Mouse (Mus musculus): ENCODE results near the gene Apol11b. TPM values are rescaled to one million over a fixed set of nuclear protein-coding genes. Genes with fewer than 3 reads are reported as not detected.
"Not testable (repeated sequence)": the region's sequence is repeated elsewhere in the genome, so short reads cannot be mapped to it uniquely, and the experiment has no call there.

Gene Apol11b
- total and polyA plus RNA-seq, 2 experiments, result 0.37 TPM; not detected in 1

GRCm38 (mm10) chr15:77628647-77629046 is 14.4 kb downstream of the Apol11b start:
- not testable (repeated sequence) for H3K27ac ChIP-seq (replicated peaks; ENCODE audit: insufficient read depth, low read depth, low read length); H3K36me3 ChIP-seq (ENCODE audit: control insufficient read depth, insufficient read depth, low read length); H3K27me3 ChIP-seq (ENCODE audit: control insufficient read depth, insufficient read depth, low read length); H3K9ac ChIP-seq (ENCODE audit: low read depth, low read length); H3K79me2 ChIP-seq (ENCODE audit: control insufficient read depth, insufficient read depth, low read length); H3K4me1 ChIP-seq (ENCODE audit: control insufficient read depth, insufficient read depth, low read length); H3K4me3 ChIP-seq (ENCODE audit: insufficient read depth, low read depth, low read length)
- peak; percentile 45 for DNase-seq (ENCODE audit: extremely low read depth, low read depth, low spot score)
- WGBS, result 46% methylated on average over 9 of the region's 9 CpGs
- TF ChIP-seq CTCF (IDR thresholded peaks at IDR 0.05; ENCODE audit: low read depth, low read length), result peak; percentile 65

GRCm38 (mm10) chr15:77626471-77626870 is 16.6 kb downstream of the Apol11b start:
- not testable (repeated sequence) for H3K36me3 ChIP-seq (ENCODE audit: control insufficient read depth, insufficient read depth, low read length); H3K4me1 ChIP-seq (ENCODE audit: control insufficient read depth, insufficient read depth, low read length); H3K27ac ChIP-seq (replicated peaks; ENCODE audit: insufficient read depth, low read depth, low read length); H3K4me3 ChIP-seq (ENCODE audit: insufficient read depth, low read depth, low read length); H3K27me3 ChIP-seq (ENCODE audit: control insufficient read depth, insufficient read depth, low read length); H3K9ac ChIP-seq (ENCODE audit: low read depth, low read length); H3K79me2 ChIP-seq (ENCODE audit: control insufficient read depth, insufficient read depth, low read length); DNase-seq (ENCODE audit: extremely low read depth, low read depth, low spot score)
- WGBS, result 69% methylated on average over 4 of the region's 4 CpGs

- TF ChIP-seq CTCF (IDR thresholded peaks at IDR 0.05; ENCODE audit: low read depth, low read length) (no peak), POLR2A (IDR thresholded peaks at IDR 0.05; ENCODE audit: extremely low read depth, insufficient read depth, low read length) (no peak)
- no peak overlapping the region for H3K27ac ChIP-seq (replicated peaks; ENCODE audit: insufficient read depth, low read depth, low read length)
- no peaks in the 10 kb centered on the region for H3K79me2 ChIP-seq (ENCODE audit: control insufficient read depth, insufficient read depth, low read length)
- no peaks in the 10 kb centered on the region for H3K36me3 ChIP-seq (ENCODE audit: control insufficient read depth, insufficient read depth, low read length)
- no peak overlapping the region for H3K4me3 ChIP-seq (ENCODE audit: insufficient read depth, low read depth, low read length)
- no peak for DNase-seq (ENCODE audit: extremely low read depth, low read depth, low spot score)
- H3K27me3 ChIP-seq (ENCODE audit: control insufficient read depth, insufficient read depth, low read length), result no peaks in the 10 kb centered on the region
- 100% methylated on average over 1 of the region's 1 CpGs for WGBS
- H3K9ac ChIP-seq (ENCODE audit: low read depth, low read length), result no peak overlapping the region
- no peaks in the 10 kb centered on the region; the same call in 1 of the 2 replicates for H3K4me1 ChIP-seq (ENCODE audit: control insufficient read depth, insufficient read depth, low read length)
Measured at GRCm38 (mm10) chr15:77624710-77625109, 18.4 kb downstream of the Apol11b start.

- no peak for TF ChIP-seq CTCF (IDR thresholded peaks at IDR 0.05; ENCODE audit: low read depth, low read length)
- TF ChIP-seq POLR2A (IDR thresholded peaks at IDR 0.05; ENCODE audit: extremely low read depth, insufficient read depth, low read length), result no peak
- Histone ChIP-seq H3K4me1 (ENCODE audit: control insufficient read depth, insufficient read depth, low read length) (no peaks in the 10 kb centered on the region; the same call in 1 of the 2 replicates), H3K27me3 (ENCODE audit: control insufficient read depth, insufficient read depth, low read length) (no peaks in the 10 kb centered on the region), H3K79me2 (ENCODE audit: control insufficient read depth, insufficient read depth, low read length) (no peaks in the 10 kb centered on the region), H3K9ac (ENCODE audit: low read depth, low read length) (no peak overlapping the region), H3K36me3 (ENCODE audit: control insufficient read depth, insufficient read depth, low read length) (no peaks in the 10 kb centered on the region), H3K4me3 (ENCODE audit: insufficient read depth, low read depth, low read length) (no peak overlapping the region), H3K27ac (replicated peaks; ENCODE audit: insufficient read depth, low read depth, low read length) (no peak overlapping the region)
- peak; percentile 37 for DNase-seq (ENCODE audit: extremely low read depth, low read depth, low spot score)
- 23% methylated on average over 3 of the region's 3 CpGs for WGBS
Measured at GRCm38 (mm10) chr15:77606069-77606468, 37.0 kb downstream of the Apol11b start.

- H3K79me2 ChIP-seq (ENCODE audit: control insufficient read depth, insufficient read depth, low read length), result no peaks in the 10 kb centered on the region
- H3K36me3 ChIP-seq (ENCODE audit: control insufficient read depth, insufficient read depth, low read length), result no peaks in the 10 kb centered on the region
- H3K27ac ChIP-seq (replicated peaks; ENCODE audit: insufficient read depth, low read depth, low read length), result peak within 1 kb of the TSS; percentile 39
- peaks cover 6% of the 10 kb centered on the region; the same call in 1 of the 2 replicates for H3K4me1 ChIP-seq (ENCODE audit: control insufficient read depth, insufficient read depth, low read length)
- TF ChIP-seq CTCF (IDR thresholded peaks at IDR 0.05; ENCODE audit: low read depth, low read length) (no peak), POLR2A (IDR thresholded peaks at IDR 0.05; ENCODE audit: extremely low read depth, insufficient read depth, low read length) (no peak)
- no peak within 1 kb of the TSS for H3K9ac ChIP-seq (ENCODE audit: low read depth, low read length)
- H3K4me3 ChIP-seq (ENCODE audit: insufficient read depth, low read depth, low read length), result no peak within 1 kb of the TSS
- no peaks in the 10 kb centered on the region for H3K27me3 ChIP-seq (ENCODE audit: control insufficient read depth, insufficient read depth, low read length)
- 100% methylated on average over 1 of the region's 1 CpGs for WGBS
- no peak for DNase-seq (ENCODE audit: extremely low read depth, low read depth, low spot score)
Measured at GRCm38 (mm10) chr15:77598958-77599357, 44.1 kb downstream of the Apol11b start, which contains the start of gene Gm36245. Gene Gm36245, plus strand, starts transcription at chr15:77599258.

GRCm38 (mm10) chr15:77598429-77598828 is 44.7 kb downstream of the Apol11b start:
- 30% methylated on average over 3 of the region's 3 CpGs for WGBS
- Histone ChIP-seq H3K4me3 (ENCODE audit: insufficient read depth, low read depth, low read length) (no peak overlapping the region), H3K27me3 (ENCODE audit: control insufficient read depth, insufficient read depth, low read length) (no peaks in the 10 kb centered on the region), H3K4me1 (ENCODE audit: control insufficient read depth, insufficient read depth, low read length) (peaks cover 6% of the 10 kb centered on the region; the same call in 1 of the 2 replicates), H3K9ac (ENCODE audit: low read depth, low read length) (no peak overlapping the region), H3K79me2 (ENCODE audit: control insufficient read depth, insufficient read depth, low read length) (no peaks in the 10 kb centered on the region), H3K27ac (replicated peaks; ENCODE audit: insufficient read depth, low read depth, low read length) (peak overlapping the region; percentile 39), H3K36me3 (ENCODE audit: control insufficient read depth, insufficient read depth, low read length) (no peaks in the 10 kb centered on the region)
- TF ChIP-seq CTCF (IDR thresholded peaks at IDR 0.05; ENCODE audit: low read depth, low read length), result no peak
- TF ChIP-seq POLR2A (IDR thresholded peaks at IDR 0.05; ENCODE audit: extremely low read depth, insufficient read depth, low read length), result no peak
- DNase-seq (ENCODE audit: extremely low read depth, low read depth, low spot score), result peak; percentile 60

All from liver, adult 2 months (tissue).